Mouse (Mus musculus) lung, adult 2 months (tissue): ENCODE measurements around the gene Car3.

Experiments used
- CTCF ChIP-seq: fragments of 200-500 bp; IDR thresholded peaks from 2 replicates; pipeline ENCODE4 v1.5.1; 2011; ENCODE audit warnings: mild to moderate bottlenecking, low read length, control low read depth; ENCODE audit not compliant: insufficient read depth
- POLR2A ChIP-seq: fragments of 200-500 bp; IDR thresholded peaks from 2 replicates; pipeline ENCODE4 v1.6.1; 2011; ENCODE audit warnings: low read depth, mild to moderate bottlenecking, control low read depth, low read length, borderline replicate concordance; ENCODE audit errors: extremely low read depth

DNA sequence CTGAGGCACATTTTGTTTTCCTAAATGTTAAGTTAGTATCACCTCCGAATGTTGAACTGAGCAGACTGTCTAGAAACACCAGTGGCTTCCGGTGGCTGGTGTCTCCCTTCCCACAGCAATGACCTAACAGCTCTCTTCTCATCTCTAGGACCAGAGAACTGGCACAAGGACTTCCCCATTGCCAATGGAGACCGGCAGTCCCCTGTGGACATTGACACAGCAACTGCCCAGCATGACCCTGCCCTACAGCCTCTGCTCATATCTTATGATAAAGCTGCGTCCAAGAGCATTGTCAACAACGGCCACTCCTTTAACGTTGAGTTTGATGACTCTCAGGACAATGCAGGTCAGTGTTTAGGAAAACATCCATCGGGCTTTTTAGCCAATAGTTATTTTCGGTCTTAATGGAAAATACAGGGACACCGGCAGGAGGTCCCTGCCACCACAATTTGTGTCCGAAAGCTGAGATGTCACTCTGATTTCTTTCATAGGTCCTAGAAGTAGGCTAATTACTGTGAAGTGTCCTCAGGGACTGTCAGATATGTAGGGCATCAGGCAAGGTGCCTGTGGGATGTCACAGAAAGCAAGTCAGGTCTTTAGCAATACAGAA is 24.5 kb downstream of the Car3 start:
- no peak for TF ChIP-seq CTCF
- TF ChIP-seq POLR2A: no peak
